Mouse (Mus musculus) G1E (cell line): ENCODE data around the gene 1700093K21Rik.

Experiments
- CTCF ChIP-seq: IDR thresholded peaks from 2 replicates; pipeline ENCODE4 v1.5.1; 2012; ENCODE audit warnings: low read depth, low read length, inconsistent platforms, mixed read lengths
- POLR2AphosphoS5 ChIP-seq: IDR thresholded peaks from 2 replicates; pipeline ENCODE4 v1.6.1; 2012; ENCODE audit warnings: low read depth, low read length, inconsistent platforms; ENCODE audit not compliant: insufficient replicate concordance

DNA sequence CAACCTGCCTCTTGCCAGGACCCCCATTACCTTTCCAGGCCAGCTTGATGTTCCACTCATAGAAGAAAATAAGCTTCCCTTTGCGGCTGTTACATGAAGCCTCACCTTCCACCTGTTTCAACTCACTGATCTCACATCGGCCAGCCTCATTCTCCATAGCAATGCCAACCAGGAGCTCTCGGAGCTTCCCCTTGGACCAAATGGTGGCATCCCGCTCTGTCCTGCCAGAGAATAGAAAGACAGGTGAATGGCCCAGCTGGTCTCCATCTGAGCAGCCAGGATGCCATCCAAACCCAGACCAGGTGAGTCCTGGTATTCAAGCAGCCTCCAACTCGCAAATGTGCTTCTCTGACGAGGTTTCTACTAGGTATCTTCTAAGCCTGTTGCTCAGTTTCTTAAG, 24.3 kb downstream of the 1700093K21Rik start:
- no peak for TF ChIP-seq CTCF
- no peak for TF ChIP-seq POLR2AphosphoS5
